Mouse (Mus musculus) neural tube, embryonic 11.5 days (tissue): Measurements from ENCODE around the gene Phgdh. TPM values are rescaled to one million over a fixed set of nuclear protein-coding genes. Genes with fewer than 3 reads are reported as not detected.

Experiments
- ATAC-seq: fragments of 200-750 bp; cut with Nextera tagmentation; 2 replicates; pipeline ENCODE4 v1.8.0; 2017; ENCODE audit warnings: moderate number of reproducible peaks, mild to moderate bottlenecking, moderate TSS enrichment, moderate library complexity; ENCODE audit not compliant: insufficient read depth, low FRiP score, low TSS enrichment
- DNase-seq: peaks from one replicate; pipeline ENCODE4 v3.0.0-alpha.2; 2015; ENCODE audit warnings: low spot score
- H3K27ac ChIP-seq: fragments of 300-500 bp; sonication (generic); 2 replicates; pipeline ENCODE4 v1.5.1; 2014; ENCODE audit warnings: low read depth, mild to moderate bottlenecking, low read length
- H3K27me3 ChIP-seq: fragments of 300-500 bp; sonication (generic); 2 replicates; pipeline ENCODE4 v1.6.1; 2014; ENCODE audit warnings: mild to moderate bottlenecking, low read length, mixed read lengths; ENCODE audit not compliant: control insufficient read depth, insufficient read depth
- H3K36me3 ChIP-seq: fragments of 300-500 bp; sonication (generic); 2 replicates; pipeline ENCODE4 v1.6.1; 2014; ENCODE audit warnings: mild to moderate bottlenecking, low read length, moderate library complexity, mixed read lengths; ENCODE audit not compliant: control insufficient read depth, insufficient read depth
- H3K4me1 ChIP-seq: fragments of 300-500 bp; sonication (generic); 2 replicates; pipeline ENCODE4 v1.6.1; 2014; ENCODE audit warnings: low read length, mixed read lengths; ENCODE audit not compliant: control insufficient read depth, insufficient read depth
- H3K4me2 ChIP-seq: fragments of 300-500 bp; sonication (generic); 2 replicates; pipeline ENCODE4 v1.6.1; 2014; ENCODE audit warnings: low read depth, mild to moderate bottlenecking, moderate library complexity
- H3K4me3 ChIP-seq: fragments of 300-500 bp; sonication (generic); 2 replicates; pipeline ENCODE4 v1.5.1; 2014; ENCODE audit warnings: low read depth, low read length
- H3K9ac ChIP-seq: fragments of 300-500 bp; sonication (generic); 2 replicates; pipeline ENCODE4 v1.6.1; 2014; ENCODE audit warnings: mild to moderate bottlenecking, low read length
- H3K9me3 ChIP-seq: fragments of 300-500 bp; sonication (generic); 2 replicates; pipeline ENCODE4 v1.6.1; 2016; ENCODE audit warnings: low read length; ENCODE audit not compliant: control insufficient read depth
- WGBS: fragments of 180-500 bp; shearing (Covaris S2); extraction: QIAGEN DNeasy Blood & Tissue Kit; methylation state at CpG from one replicate; pipeline ENCODE4 v1.1.7; 2014; 5-methylcytosine and 5-hydroxymethylcytosine counted together
- polyA plus RNA-seq: library from polyadenylated mRNA; unstranded; fragments of >200 nt; fragmentation: Nextera tagmentation; extraction: Ambion mirVana; gene quantifications from 2 replicates; pipeline ENCODE4 v1.2.1, GENCODE M21; 2014

The Phgdh gene
- polyA plus RNA-seq, 1 experiment from 2014 or later: 321 TPM

DNA sequence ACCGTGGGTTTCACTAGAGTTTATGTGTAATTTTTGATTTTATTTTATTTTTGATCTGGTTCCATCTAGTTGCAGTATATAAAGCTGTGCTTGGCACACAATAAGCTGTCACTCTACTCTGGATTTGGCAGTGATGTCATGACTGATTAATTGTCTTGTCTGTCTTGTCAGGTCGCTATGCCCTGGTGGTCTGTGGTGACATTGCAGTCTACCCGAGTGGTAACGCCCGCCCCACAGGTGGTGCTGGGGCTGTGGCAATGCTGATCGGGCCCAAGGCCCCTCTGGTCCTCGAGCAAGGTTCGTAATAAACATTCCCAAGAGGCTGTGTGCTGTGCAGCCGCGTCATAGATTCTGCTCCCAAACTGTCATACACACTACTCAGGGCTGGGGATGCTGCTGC, 43.8 kb downstream of the Phgdh start:
- H3K4me3 ChIP-seq: no peak overlapping the region

DNA sequence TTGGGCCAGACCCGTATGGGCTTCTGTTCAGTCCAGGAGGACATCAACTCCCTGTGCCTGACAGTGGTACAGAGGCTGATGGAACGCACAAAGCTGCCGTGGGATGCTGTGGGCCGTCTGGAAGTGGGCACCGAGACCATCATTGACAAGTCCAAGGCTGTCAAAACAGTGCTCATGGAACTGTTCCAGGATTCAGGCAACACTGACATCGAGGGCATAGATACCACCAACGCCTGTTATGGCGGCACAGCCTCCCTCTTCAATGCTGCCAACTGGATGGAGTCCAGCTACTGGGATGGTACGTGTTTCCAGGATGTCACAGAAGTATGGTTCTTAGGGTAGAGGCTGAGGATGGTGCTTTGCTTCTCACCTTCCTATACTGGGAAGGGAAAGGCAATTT, 48.7 kb downstream of the Phgdh start:
- Histone ChIP-seq H3K4me2 (no peak overlapping the region), H3K9ac (no peak overlapping the region), H3K36me3 (no peaks in the 10 kb centered on the region), H3K4me1 (no peaks in the 10 kb centered on the region), H3K27ac (no peak overlapping the region), H3K9me3 (no peaks in the 10 kb centered on the region), H3K4me3 (no peak overlapping the region), H3K27me3 (no peaks in the 10 kb centered on the region)
- ATAC-seq (no peak), DNase-seq (no peak)
- WGBS: 92% methylated on average over 9 of the region's 9 CpGs

More for the DNA sequence above, 43.8 kb downstream of the Phgdh start:
- no peak for DNase-seq
- no peaks in the 10 kb centered on the region for H3K27me3 ChIP-seq
- H3K9ac ChIP-seq: no peak overlapping the region
- 68% methylated on average over 10 of the region's 10 CpGs for WGBS
- H3K9me3 ChIP-seq: no peaks in the 10 kb centered on the region
- H3K4me1 ChIP-seq: no peaks in the 10 kb centered on the region
- no peak overlapping the region for H3K4me2 ChIP-seq
- H3K27ac ChIP-seq: no peak overlapping the region
- ATAC-seq: no peak
- no peaks in the 10 kb centered on the region for H3K36me3 ChIP-seq

DNA sequence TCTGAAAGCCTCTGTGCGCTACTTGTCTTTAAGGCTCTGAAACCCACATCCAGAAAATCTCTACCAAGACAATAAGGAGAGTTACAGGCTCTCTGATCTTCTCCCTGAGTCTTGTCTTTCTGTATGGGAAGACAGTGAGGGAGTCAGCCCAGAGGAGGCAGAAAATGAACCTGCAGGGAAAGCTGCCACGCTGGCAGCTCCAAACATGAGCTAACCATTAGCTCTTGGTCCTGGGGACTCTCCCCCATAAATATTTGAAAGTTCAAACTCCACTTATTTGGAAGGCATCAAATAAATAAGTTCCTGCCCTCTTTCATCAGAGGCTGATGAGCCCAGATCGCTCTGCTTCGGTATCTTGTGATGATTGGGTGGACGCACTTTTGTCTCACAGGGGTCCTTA, 56.6 kb downstream of the Phgdh start:
- no peak for DNase-seq
- H3K27me3 ChIP-seq: no peaks in the 10 kb centered on the region
- no peak overlapping the region for H3K9ac ChIP-seq
- ATAC-seq: no peak
- WGBS: 94% methylated on average over 5 of the region's 5 CpGs
- no peaks in the 10 kb centered on the region for H3K4me1 ChIP-seq
- no peak overlapping the region for H3K27ac ChIP-seq
- no peaks in the 10 kb centered on the region for H3K36me3 ChIP-seq
- no peaks in the 10 kb centered on the region for H3K9me3 ChIP-seq
- H3K4me2 ChIP-seq: no peak overlapping the region
- H3K4me3 ChIP-seq: no peak overlapping the region

DNA sequence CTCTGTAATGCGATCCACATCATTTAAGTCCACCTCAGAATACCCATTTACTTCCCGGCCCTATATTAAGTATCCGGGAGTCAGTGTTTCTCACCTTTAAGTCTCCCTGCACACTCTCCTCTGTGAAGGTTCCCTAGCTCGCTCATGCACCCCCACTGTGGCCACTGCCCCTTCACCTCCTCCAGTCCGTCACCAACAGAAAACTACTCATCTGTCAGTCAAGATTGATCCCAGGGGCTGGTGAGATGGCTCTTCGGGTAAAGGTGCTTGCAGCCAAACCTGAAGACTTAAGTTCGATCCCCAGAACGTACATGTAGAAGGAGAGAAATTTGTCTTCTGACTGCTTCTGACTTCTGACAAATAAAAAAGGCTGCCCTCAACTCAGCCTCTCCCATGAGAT, 57.4 kb downstream of the Phgdh start:
- no peak overlapping the region for H3K27ac ChIP-seq
- no peak overlapping the region for H3K4me3 ChIP-seq
- DNase-seq (no peak), ATAC-seq (no peak)
- H3K27me3 ChIP-seq: no peaks in the 10 kb centered on the region
- no peak overlapping the region for H3K4me2 ChIP-seq
- H3K9ac ChIP-seq: no peak overlapping the region
- H3K4me1 ChIP-seq: no peaks in the 10 kb centered on the region
- H3K36me3 ChIP-seq: no peaks in the 10 kb centered on the region
- H3K9me3 ChIP-seq: no peaks in the 10 kb centered on the region
- 93% methylated on average over 8 of the region's 8 CpGs for whole genome bisulfite sequencing

DNA sequence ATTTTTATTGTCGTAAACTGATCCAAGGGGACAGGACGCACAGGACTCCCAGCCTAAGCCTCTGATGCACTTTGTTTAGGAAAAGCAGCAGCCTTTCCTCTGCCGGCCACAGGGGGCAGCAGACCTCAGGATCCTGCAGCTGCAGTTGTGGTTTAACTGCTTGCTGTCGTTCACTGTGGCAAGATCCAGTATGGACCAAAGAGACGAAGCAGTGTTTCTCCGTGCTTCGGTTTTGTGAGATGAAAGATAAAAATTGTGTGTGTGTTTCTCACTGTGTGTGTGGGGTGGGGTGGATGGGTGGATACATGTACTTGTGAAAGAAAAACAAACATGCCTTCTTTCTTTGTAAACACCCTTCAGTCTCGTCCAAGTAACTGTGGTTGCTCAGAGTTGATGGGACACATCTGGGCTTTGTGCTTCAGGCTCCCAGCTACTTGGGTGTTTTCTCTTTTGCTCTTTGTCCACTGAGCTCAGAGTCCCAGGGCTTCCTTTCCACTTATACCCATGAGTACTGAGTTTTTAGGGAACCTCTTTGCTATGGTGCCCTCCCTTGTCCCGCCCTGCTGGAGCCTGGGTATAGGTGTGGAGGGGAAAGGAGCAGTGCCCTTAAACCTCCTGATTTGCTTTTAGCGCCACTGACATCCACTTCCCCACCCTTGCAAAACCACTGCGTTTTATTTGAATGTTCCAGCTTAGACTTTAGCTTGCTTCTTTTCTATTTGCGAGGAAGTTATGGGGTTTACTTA, 58.7 kb downstream of the Phgdh start:
- 50% methylated on average over 12 of the region's 12 CpGs for WGBS
- Histone ChIP-seq H3K4me3 (no peak overlapping the region), H3K4me2 (no peak overlapping the region), H3K36me3 (no peaks in the 10 kb centered on the region), H3K27me3 (no peaks in the 10 kb centered on the region), H3K4me1 (no peaks in the 10 kb centered on the region), H3K9me3 (no peaks in the 10 kb centered on the region), H3K27ac (no peak overlapping the region), H3K9ac (no peak overlapping the region)
- ATAC-seq (peak; percentile 67), DNase-seq (peak; percentile 60)

DNA sequence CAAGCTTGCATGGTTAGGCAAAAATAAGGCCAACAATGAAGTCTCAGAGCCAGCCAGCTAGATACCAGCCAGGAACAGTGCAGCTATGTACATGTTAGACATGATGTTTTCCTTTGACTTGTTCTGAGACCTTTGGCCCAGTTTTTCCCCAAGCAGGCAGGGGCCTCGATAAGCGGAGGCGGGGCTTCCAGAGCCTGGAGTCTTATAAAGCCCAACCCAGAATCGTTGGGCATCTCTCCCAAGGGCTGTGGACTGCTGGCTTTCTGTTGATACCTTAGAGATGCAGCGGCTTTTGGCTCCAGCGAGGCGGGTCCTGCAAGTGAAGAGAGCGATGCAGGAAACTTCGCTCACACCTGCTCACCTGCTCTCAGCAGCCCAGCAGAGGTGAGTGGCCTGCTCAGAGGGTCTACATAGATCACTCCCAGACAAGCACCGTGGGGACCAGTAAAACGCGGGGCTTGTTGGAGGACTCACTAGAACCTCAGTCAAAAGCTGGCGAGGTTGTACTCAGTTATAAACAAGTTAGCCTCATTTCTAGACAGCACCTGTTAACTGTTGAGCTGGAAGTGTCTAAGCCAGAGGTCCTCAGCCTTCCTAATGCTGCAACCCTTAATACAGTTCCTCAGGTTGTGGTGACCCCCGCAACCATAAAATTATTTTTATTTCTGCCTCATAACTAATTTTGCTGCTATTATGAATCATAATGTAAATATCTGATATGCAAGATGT, 59.4 kb downstream of the Phgdh start, which contains the start of gene Hmgcs2:
TSS of gene Hmgcs2 (plus strand) at position 232 of the 729 bp plus-strand sequence.
- Histone ChIP-seq H3K36me3 (no peaks in the 10 kb centered on the region), H3K4me2 (no peak within 1 kb of the TSS), H3K4me1 (no peaks in the 10 kb centered on the region), H3K9ac (no peak within 1 kb of the TSS), H3K27me3 (no peaks in the 10 kb centered on the region), H3K4me3 (no peak within 1 kb of the TSS), H3K27ac (no peak within 1 kb of the TSS), H3K9me3 (no peaks in the 10 kb centered on the region)
- no peak for DNase-seq
- ATAC-seq: no peak
- WGBS: 65% methylated on average over 14 of the region's 14 CpGs

DNA sequence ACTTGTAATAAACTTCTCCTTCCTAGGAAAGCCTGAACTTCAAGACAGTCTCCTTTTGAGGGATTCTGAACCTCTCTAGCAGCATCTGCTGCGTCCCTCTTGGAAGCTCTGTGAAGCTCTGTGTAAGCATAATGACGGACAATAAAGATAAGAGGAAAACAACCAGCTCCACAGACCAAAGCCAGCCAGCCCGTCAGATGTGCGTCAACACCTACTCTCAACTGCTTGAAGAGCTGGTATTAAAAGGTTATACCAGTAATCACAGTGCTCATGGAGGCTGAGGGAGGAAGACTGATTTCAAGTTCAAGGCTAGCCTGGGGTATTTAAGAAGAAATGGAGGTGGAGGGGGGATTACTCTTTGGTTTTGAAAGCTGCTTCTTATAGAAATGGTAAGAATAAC, 60.1 kb downstream of the Phgdh start:
- Histone ChIP-seq H3K27ac (no peak overlapping the region), H3K9ac (no peak overlapping the region), H3K27me3 (no peaks in the 10 kb centered on the region), H3K9me3 (no peaks in the 10 kb centered on the region), H3K4me2 (no peak overlapping the region), H3K4me1 (no peaks in the 10 kb centered on the region), H3K36me3 (no peaks in the 10 kb centered on the region), H3K4me3 (no peak overlapping the region)
- DNase-seq (no peak), ATAC-seq (no peak)
- 62% methylated on average over 4 of the region's 4 CpGs for WGBS

DNA sequence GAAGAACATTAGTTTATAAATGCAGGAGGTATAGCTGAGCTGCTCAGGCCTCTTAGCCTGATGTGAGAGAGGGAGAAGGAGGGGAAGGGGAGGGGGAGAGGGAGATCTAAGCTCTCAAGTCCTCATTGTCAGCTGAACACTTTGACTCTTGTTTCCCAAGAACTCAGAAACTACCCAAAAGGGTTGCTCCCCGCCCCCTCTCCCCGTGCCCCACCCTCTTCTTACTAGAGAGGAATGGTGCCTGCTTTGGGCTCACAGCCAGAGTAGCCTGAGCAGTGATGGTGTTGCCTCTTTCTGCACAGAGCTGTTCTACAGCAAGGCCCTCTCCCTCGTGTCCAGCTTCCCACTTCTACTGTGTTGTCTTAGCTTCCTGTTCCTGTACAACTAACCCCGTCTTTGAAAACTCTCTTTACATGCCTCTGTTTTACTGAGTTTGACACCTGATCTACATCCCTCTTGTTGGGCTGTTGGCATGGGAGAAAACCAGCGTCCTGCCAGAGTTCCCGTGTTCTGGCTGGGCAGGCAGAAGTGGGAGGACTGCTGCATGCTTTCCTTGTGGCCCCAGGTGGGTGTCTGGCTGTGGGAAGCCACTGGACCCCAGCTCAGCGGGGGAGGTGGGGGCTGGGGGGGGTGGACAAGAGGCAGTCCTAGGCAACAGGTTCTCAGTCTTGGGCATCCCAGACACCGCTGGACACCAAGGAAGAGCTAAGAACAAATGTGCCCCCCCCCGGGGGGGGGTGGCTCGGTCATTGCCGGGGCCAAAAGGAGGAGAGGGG, 66.0 kb downstream of the Phgdh start:
- no peaks in the 10 kb centered on the region for H3K9me3 ChIP-seq
- no peak overlapping the region for H3K9ac ChIP-seq
- no peak overlapping the region for H3K4me2 ChIP-seq
- H3K27ac ChIP-seq: no peak overlapping the region
- 68% methylated on average over 11 of the region's 11 CpGs for WGBS
- DNase-seq (no peak), ATAC-seq (no peak)
- no peak overlapping the region for H3K4me3 ChIP-seq
- no peaks in the 10 kb centered on the region for H3K4me1 ChIP-seq
- H3K27me3 ChIP-seq: no peaks in the 10 kb centered on the region
- H3K36me3 ChIP-seq: no peaks in the 10 kb centered on the region
